Mouse (Mus musculus) brain, embryonic 14.5 days (tissue): ENCODE results near the gene Mid1. TPM values are rescaled to one million over a fixed set of nuclear protein-coding genes. Genes with fewer than 3 reads are reported as not detected.

Source experiments
- DNase-seq: peaks from one replicate; pipeline ENCODE4 v3.0.0-alpha.2; 2011; ENCODE audit warnings: low read depth
- CTCF ChIP-seq: fragments of 200-500 bp; IDR thresholded peaks from 2 replicates; pipeline ENCODE4 v1.5.1; 2012; ENCODE audit warnings: inconsistent platforms, mild to moderate bottlenecking, moderate library complexity, borderline replicate concordance; ENCODE audit not compliant: insufficient read depth, insufficient read length; ENCODE audit errors: extremely low read depth
- POLR2A ChIP-seq: fragments of 200-500 bp; IDR thresholded peaks from 2 replicates; pipeline ENCODE4 v1.6.1; 2012; ENCODE audit warnings: mild to moderate bottlenecking, inconsistent platforms, borderline replicate concordance; ENCODE audit not compliant: poor library complexity, insufficient read depth, insufficient read length, severe bottlenecking; ENCODE audit errors: extremely low read depth
- polyA plus RNA-seq: library from polyadenylated mRNA; depleted of rRNA; stranded (reverse); fragments of >200 nt; gene quantifications from 2 replicates; pipeline ENCODE4 v1.2.3, GENCODE M21; 2012

The Mid1 gene
- polyA plus RNA-seq, 1 experiment, result 23.5 TPM

DNA sequence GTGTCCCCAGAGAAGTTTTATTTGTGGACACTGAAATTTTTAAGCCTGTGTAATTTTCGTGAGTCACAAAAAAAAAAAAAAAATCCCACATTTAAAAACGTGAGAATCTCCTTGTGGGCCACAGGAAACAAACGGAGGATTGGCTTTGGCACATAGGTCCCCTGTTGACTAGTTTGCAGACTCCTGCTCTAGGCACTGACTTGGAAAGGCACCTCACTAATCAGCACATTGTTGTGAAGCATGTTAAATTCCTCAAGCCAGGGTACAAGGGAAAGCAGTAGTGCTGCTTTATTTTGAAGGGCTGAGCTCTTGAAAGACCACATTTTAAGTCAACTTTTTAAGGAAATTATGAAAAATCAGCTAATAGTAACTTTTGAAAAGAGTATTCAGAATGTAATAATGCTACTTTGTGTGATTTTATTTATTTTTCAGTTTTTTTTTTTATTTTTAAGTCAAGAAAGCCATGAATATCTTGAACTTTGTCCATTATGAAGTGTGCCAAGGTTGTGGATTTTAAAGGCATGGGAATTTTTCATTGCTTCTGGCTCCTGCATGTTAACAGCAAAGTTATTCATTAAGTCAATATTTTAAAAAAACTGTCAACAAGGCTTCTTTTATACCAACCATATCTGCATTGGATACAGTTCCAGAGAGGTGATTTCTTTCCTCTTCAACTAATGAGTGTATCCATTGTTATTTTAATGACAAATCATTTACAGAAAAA lies 214.4 kb downstream of the Mid1 start:
- peak; percentile 50 for DNase-seq
- no peak for TF ChIP-seq POLR2A
- TF ChIP-seq CTCF, result no peak

DNA sequence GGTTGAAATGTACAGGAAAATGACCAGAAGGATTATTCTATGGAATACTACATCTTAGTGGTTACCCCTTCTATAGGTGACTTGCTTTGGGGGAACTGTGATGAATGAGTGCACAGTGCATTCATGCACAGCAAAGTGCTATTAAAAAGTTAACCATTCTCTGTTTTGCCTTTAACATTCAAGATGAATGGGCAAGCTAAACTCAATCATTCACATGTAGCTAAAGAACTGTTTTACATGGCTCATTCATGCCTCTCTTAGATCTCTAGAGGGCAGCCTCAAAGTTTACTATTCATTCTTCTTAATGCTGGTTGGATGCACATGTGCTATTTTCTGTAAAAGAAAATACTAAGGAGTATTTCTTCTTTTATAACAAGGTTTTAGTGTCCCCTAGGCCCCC lies 217.9 kb downstream of the Mid1 start:
- TF ChIP-seq CTCF (no peak), POLR2A (no peak)
- no peak for DNase-seq

DNA sequence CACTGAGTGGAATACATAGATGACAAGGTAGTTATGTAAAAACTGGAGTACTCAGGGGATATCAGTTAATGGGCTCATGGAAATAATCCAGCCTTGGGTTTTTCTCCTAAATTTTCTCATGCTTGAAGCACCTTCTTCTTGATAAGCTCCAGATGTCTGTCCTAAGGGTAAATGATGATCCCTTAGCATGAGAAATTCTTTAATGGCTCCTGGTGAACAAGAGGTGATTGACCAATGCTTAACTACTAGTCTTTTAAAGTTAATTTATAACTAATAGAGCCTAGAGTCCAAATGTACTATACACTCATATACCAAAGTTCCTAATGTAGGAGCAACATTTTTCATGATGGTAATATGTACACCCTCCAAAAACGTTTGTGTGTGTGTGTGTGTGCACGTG lies 218.7 kb downstream of the Mid1 start:
- TF ChIP-seq POLR2A, result no peak
- no peak for DNase-seq

DNA sequence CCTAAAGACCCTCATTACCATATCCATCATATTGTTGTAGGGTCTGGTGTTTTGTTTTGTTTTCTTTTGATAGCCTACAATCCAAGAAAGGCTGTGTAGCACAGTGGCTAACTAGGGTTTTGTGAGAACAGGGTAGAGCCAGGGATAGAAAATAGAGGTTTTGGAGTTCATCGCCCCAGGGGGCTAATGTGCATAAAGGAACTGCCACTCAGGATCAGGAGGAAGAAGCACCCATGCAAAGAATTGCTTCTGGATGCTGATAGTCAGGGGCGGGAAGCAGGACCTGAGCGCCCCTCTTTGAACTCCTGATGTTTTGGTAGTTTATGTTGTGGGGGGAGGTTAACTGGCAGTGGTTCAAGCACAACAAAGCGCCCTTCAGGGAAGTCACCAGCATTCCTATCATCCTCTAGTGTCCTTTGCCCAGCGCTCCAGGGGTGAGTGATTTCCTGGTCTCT lies 221.1 kb downstream of the Mid1 start:
- TF ChIP-seq CTCF (no peak), POLR2A (no peak)

DNA sequence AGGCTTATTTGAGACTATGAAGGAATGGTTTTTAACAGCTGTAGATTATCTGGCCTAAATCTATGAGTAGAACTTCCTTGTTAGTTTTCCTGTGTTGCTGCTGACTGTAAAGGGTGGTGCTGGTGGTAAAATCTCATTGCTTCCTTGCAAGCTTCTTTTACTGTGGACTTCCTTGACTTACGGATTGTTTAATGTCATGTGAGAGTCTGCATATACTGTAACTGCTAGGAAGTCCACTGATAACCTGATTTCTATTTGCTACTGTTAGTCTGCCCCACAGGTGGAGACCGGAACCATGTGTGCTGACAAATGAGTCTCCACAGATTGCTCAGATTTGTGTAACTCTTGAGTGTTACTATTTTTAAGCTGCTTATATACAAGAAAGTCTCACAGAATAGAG lies 224.9 kb downstream of the Mid1 start:
- DNase-seq, result no peak
- TF ChIP-seq POLR2A (no peak), CTCF (no peak)

More for the DNA sequence above, 221.1 kb downstream of the Mid1 start:
- DNase-seq, result peak; percentile 85

DNA sequence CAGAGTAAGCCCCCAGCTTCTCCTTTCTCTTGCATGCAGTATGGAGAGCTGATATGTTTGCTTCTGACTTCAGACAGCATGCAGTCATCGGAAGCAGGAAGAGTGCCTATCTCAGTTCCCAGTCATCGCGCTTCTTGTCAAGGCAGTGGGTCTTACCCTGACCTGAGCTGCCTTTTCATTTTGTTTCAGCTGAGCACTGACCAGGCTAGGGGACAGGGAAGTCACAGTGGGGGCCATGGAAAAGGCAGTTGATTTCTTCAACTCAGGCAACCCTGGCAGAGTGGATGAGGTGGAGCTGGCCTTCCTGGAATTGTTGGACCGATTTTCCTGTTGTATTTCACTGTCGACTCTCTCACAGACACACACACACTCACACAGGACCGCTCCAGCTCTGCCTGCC lies 230.7 kb downstream of the Mid1 start:
- DNase-seq, result no peak
- no peak for TF ChIP-seq CTCF

DNA sequence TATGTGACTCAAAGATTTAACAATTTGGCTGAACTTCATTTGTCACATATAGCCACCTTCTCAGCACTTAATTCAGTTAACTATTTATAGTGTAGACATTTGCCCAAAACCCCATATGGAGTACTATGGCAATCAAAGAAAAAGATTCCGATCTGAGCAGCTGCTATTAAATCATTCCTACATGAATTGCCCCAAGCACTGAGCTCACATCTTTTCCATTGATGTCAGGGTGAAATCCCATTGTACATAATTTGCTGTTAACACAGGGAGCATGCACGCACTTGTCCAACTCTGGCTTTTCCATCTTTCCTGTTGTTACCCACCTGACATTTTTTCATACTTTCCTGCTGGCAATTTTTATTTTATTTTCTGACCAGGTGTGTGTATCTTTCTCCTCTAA lies 237.5 kb downstream of the Mid1 start:
- DNase-seq, result peak; percentile 66
- no peak for TF ChIP-seq CTCF
- no peak for TF ChIP-seq POLR2A

DNA sequence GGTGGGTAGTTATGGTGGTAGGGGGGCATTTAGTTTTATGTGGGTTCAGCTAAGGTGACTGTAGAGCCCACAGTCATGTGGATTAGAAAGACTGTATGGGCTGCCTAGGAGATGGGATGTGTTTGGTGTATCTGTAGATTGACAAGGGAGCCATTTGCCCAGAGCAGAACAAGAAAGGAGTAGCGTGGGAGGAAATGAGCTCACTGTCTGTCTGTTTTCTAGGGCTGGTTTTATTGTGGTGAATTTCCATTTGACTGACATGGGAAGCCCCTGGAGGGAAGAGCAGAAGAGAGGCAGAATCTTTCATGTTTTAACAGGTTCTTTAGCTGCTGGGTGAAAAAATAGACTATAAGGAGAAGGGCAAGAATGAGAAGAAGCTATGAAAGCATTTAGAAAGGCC lies 238.4 kb downstream of the Mid1 start:
- peak; percentile 55 for DNase-seq

DNA sequence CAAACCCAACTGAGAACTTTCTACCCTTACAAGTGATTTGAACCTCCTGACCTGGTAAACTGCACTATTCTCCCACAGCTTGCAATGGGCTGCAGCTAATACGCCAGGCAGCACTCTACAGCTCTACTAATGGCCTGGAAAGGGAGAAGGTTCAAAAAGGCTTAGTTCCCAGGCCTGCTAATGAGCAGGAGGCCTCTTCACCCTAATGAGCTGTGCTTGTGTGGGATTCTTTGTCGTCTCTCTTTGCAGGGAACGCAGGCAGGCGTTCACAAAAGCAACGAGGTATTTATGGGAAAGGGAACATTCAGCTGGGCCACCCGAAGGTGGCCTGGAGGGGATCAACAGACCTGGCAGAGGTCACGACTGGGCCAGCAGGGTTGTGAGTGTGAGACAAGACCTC lies 240.6 kb downstream of the Mid1 start:
- no peak for TF ChIP-seq CTCF
- TF ChIP-seq POLR2A, result no peak
- peak; percentile 87 for DNase-seq

More for the DNA sequence above, 238.4 kb downstream of the Mid1 start:
- TF ChIP-seq POLR2A, result no peak
- no peak for TF ChIP-seq CTCF

DNA sequence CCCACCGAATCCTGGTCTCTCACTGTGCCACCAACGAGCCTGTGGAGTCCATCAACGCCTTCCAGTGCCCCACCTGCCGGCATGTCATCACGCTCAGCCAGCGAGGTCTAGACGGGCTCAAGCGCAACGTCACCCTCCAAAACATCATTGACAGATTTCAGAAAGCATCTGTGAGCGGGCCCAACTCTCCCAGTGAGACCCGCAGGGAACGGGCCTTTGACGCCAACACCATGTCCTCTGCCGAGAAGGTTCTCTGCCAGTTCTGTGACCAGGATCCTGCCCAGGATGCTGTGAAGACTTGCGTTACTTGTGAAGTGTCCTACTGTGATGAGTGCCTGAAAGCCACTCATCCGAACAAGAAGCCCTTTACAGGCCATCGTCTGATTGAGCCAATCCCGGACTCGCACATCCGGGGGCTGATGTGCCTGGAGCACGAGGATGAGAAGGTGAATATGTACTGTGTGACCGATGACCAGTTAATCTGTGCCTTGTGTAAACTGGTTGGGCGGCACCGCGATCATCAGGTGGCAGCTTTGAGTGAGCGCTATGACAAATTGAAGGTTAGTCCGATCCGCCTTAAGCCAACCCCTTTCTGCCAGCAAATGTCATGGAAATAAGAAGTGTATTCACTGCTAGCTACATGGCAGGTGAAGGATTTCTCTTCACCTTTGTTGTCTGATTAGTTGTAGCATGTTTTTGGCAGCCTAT lies 242.3 kb downstream of the Mid1 start:
- TF ChIP-seq POLR2A (no peak), CTCF (no peak)
- peak; percentile 50 for DNase-seq

DNA sequence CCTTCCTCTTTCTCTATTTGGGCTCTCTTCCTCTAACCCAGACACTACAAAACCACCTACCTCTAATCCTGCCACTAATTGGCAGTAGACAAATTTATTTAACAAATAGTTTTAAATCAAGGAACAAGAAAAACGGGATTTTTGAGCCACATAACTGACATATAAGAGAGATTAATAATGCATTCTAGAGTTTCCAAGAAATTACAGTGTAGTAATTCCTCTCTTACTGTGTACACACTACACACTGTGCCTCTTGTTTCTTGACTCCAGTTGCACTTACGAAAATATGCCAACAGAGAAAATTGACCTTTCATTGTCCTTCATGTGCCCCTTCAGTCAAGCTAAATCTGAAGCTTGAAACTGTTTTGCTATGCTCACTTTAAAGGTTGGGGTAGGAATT lies 245.9 kb downstream of the Mid1 start:
- TF ChIP-seq POLR2A (no peak), CTCF (no peak)
- DNase-seq, result no peak

DNA sequence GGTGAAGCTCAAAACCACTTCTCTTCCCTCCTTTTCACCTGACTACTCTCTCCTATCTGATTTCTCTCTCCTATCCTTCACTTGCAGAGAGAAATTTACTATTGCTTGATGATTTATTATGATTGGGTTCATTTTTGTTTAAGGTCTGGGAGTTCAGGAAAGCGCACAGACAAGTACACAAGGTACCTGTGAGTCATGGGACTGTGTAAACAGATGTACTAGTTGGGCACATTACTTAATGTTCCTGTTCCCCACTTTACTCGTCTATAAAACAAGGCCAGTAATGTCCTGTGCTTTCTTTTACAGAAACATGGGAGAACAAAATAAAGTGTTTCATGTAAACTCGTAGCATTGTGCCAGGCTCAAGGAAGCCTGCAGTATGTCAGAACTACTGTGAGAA lies 248.2 kb downstream of the Mid1 start:
- DNase-seq, result no peak
- TF ChIP-seq CTCF (no peak), POLR2A (no peak)
